Mouse (Mus musculus): ENCODE data around the gene Elmo1.

Gene Elmo1

GRCm38 (mm10) chr13:20270148-20270547, 179.8 kb downstream of the Elmo1 start:
- DNase-seq (ENCODE audit: low spot score): no peak

DNA sequence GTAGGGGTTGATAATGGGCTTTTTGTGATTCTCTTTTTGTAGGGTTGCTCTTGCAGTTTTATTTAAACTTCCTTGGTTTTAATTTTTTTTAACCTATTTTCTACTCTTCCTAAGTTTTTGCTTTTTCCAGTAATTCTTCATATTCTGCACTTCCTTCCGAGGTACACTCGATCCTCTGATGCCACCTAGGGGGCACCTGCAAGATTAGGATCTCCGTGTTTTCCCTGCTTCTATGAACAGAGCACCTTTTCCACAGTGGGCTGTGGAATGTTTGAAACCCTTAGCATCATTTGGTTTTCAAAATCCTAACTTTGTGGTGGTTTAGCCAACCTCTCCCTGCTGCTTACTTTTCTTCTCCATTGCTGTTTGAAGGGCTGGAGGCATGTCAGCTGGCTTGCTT, 181.4 kb downstream of the Elmo1 start:
- no peak for DNase-seq (ENCODE audit: low spot score)

- no peak for DNase-seq (ENCODE audit: low spot score)
Observed at GRCm38 (mm10) chr13:20272562-20272961, 182.2 kb downstream of the Elmo1 start.

DNA sequence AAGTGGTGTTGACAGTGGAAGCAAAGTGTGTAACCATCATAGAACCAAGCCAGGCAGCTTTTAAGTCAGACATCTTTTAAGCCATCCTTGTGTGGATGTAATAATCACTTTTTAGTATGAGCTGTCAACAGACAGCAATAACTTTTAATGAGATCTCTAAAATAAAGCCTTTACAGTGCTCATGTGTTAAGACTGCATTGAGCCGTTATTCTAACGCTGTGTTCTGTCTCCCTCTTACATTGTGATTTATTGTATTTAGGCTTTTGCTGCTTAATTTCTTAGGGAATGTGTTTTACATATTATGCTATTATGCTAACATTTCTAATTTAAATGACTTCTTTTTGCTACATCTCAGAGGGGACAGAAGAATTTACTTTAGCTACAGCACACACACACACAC, 189.5 kb downstream of the Elmo1 start:
- DNase-seq (ENCODE audit: low spot score): no peak

GRCm38 (mm10) chr13:20283891-20284290, 193.5 kb downstream of the Elmo1 start:
- no peak for DNase-seq (ENCODE audit: low spot score)

- DNase-seq (ENCODE audit: low spot score): no peak
Observed at GRCm38 (mm10) chr13:20286680-20287079, 196.3 kb downstream of the Elmo1 start.

DNA sequence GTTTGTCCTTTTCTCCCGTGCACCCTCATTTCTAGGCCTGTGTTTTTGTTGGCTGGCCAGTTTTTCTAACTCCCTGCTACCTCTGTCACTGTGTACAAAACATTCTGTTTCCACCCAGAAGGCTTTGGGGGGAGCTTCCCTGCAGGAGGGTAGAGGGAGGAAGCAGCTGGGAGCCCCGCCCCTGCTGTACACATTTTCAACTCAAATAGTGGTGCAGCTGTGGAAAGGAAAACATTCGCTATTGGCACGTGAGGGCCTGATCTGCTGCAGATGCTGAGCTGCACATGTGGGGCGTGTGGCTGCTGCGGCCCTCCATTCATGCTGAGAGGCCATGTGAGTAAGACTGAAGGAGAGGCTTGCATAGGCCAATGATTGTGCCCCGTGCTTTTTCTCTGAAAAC, 198.0 kb downstream of the Elmo1 start:
- DNase-seq (ENCODE audit: low spot score): no peak

- DNase-seq (ENCODE audit: low spot score): no peak
Observed at GRCm38 (mm10) chr13:20290412-20290811, 200.0 kb downstream of the Elmo1 start.

- peak; percentile 17 for DNase-seq (ENCODE audit: low spot score)
Observed at GRCm38 (mm10) chr13:20292348-20292747, 202.0 kb downstream of the Elmo1 start.

DNA sequence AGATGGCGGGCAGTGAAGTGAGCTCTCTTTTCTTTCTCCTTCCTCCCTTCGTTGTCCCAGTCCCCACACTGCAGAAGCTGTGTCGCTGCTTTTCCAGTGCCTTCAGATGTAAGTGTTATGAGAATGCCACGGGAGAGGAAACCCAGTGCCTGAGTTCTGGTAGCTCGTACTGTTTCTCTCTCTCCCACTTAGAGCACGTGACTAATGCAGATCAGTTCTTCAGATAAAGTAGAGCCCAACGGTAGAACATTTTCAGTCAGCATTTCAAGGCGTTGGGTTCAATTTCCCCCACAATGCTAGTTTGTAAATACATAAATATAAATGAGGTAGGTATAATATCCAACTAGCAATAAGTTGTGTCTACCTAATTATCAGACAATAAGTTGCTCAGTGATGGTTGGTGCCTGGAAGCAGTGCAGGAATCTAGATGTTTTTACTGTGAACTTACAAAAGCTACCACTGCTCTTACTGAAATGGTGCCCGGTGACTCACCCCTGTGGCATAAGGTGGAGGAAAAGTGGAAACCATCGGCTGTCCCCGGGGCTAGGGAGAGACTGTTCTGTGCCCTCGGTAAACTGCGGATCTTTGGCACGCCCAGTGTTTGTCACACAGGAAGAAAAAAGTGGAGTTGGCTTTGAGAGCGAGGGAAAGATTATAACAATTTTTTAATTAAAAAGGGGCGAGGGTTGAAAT, 205.0 kb downstream of the Elmo1 start:
- no peak for DNase-seq (ENCODE audit: low spot score)

DNA sequence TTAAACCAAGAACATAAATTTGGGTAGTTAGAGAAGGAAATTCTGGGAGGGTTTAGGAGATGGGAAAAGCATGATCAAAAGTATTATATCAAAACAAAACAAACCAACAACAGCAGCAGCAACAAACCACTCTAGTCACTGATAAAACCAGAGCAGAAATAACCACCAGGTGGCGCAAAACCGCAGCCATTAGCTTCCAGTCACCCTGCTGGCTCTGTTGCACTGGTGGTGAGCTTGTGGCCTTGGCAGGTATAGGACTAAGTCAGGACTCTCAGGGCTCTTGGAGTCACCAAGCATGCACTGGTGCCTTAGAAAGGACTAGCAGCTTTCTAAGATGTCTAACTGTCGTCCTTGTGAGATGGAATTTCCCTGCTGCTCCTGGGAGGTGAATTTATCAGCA, 207.4 kb downstream of the Elmo1 start:
- peak; percentile 33 for DNase-seq (ENCODE audit: low spot score)

GRCm38 (mm10) chr13:20299424-20299823, 209.0 kb downstream of the Elmo1 start:
- DNase-seq (ENCODE audit: low spot score): no peak

DNA sequence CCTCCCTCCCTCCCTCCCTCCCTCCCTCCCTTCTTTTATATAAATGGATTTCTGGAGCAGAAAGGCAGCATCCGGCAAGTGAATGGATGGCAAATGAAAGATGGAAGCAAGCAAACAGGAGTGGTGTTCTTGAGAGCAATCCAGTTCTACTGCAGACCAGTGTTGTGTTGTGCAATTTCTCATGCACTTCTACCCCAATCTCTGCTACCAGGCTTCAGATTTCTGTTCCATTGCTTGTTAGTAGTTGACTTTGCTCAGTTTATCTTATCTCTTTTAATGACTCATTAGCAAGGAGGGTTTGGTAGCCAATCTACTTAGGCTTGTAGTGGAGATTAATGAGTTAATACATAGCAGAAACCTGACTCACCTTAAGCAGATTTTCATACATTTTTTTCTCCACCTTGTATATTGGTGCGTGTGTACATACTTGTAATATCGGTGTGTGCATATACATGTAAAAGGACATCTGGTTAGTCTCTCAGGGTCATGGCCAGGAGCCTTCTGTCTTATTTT, 209.7 kb downstream of the Elmo1 start:
- DNase-seq (ENCODE audit: low spot score): no peak

- DNase-seq (ENCODE audit: low spot score): no peak
Observed at GRCm38 (mm10) chr13:20300626-20301025, 210.2 kb downstream of the Elmo1 start.

DNA sequence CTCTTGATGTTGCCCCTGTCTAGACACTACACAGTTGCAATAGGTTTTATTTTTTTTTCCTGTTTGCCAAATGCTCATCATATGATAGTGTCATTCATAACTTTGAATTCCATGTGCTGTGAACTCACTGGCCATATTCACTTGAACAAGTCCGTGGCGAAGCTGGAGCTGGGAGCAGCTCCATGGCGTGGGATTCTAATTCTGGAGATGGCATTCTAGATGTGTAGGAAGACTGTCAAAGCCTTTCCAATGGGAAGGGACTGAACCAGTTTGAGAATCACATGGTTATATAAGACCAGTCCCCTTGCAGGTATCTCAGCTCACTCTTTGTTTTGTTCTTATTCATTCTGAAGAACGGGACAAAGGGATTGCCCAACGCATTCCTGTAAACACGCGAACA, 211.4 kb downstream of the Elmo1 start:
- no peak for DNase-seq (ENCODE audit: low spot score)

DNA sequence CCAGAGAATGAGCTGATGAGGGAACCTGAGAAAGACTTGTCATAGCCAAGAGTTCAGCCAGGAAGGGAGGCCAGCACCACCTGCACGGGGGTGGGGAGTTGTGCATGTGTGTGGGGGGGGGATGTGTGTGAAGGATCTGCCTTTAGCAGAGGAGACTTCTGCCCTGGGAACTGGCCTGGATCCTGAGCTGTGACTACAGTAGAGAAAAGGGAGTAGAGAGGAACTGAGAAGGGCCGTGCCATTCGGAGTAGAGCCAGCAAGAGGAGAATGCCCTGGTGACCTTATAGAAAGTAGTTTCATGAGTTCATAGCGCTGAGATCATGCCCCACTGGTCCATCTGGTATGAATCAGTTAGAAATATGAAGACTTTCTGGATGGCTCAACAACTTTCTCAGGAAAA, 215.2 kb downstream of the Elmo1 start:
- DNase-seq (ENCODE audit: low spot score): no peak

GRCm38 (mm10) chr13:20306180-20307177, 216.1 kb downstream of the Elmo1 start:
- no peak for DNase-seq (ENCODE audit: low spot score)

GRCm38 (mm10) chr13:20307381-20307780, 217.0 kb downstream of the Elmo1 start:
- no peak for DNase-seq (ENCODE audit: low spot score)

DNA sequence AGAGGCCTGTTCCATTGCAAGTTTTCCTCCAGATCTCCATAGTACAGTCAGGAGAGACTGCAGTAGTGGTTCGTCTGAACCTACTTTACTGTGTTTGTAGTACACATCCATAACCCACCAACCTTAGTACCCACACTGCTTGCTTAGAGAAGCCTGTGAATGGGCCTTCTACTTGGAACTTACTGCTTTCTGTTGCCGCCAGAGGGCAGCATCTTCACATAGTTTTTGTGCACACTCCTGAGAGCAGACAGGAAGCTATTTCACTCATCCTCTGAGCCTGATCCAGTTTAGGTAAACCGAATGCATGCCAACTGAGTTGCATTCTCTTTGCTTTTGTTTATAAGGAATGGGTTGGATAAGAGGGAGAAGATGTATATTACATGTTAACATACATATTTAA, 221.2 kb downstream of the Elmo1 start:
- peak; percentile 74 for DNase-seq (ENCODE audit: low spot score)

DNA sequence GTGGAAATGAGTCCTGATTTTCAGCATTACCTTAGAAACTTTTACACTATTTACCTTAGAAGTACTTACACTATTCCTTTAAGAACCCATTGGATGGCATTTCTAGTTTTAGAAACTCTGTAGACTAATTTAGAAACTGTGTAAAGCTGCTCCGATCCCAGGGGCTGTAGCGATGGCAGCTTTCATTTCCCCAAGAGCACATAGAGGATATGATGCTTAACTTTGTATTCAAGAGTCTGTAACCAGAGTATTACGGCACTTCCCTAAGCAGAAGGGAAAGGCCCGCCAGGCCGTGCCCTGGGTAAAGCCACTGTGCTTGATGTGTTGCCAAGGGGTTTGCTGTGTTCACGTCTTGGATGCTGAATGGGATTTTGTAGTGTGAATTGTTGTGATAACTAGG, 222.9 kb downstream of the Elmo1 start:
- DNase-seq (ENCODE audit: low spot score): no peak

DNA sequence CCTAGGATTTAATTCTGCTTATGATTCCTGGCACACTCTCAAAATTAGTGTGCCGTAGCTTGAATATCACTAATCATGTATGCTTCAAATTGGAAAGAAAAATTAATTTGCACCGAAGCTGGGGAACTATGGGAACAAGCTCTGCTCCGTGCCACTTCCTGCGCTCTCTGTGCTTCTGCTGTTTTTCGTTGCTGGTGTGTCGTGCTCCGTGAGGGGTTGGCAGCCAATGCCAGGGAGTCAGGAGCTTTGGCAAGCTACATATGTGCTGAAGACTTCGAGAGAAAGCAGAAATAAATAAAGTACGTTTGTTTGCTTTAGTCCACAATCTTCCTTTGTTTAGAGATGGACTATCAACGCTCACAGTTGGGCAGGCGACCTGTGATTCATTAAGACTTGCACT, 225.7 kb downstream of the Elmo1 start:
- DNase-seq (ENCODE audit: low spot score): no peak

DNA sequence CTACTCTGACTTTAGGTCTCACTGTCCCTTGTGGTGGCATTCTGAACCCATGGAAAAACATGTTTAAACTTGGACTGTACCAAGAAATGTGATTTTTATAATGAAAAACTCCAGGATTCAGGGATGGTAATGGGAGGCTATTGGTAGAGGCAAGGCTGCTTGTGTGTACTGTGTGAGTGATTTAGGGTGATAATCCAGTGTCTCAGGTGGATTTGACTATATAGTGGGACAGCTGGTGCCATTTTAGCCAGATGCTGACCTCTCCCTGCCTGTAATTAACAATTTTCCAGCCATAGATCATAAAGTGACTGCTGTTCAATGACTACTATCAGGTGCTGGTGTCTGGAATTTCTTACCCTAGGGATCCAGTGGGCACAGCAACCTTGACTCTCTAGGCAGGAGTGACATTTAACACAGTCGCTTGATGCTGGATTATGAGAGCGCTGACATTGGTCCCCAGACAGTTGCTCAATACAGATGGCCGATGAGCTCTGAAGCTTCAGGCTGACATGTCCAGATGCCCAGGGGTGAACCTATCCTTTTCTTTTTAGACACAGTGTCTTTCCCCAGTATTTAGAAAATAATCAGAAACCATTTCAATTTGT, 228.3 kb downstream of the Elmo1 start:
- DNase-seq (ENCODE audit: low spot score): no peak

GRCm38 (mm10) chr13:20320232-20320631, 229.8 kb downstream of the Elmo1 start:
- DNase-seq (ENCODE audit: low spot score): no peak

Data from ovary, postnatal 36 days (tissue).